Mouse (Mus musculus) 3T3-L1 (cell line): ENCODE results near the gene Gm20696.

ENCODE experiments used
- DNase-seq: peaks from one replicate; pipeline ENCODE4 v3.0.0-alpha.2; 2015; ENCODE audit warnings: low read depth, low spot score

Gene Gm20696

DNA sequence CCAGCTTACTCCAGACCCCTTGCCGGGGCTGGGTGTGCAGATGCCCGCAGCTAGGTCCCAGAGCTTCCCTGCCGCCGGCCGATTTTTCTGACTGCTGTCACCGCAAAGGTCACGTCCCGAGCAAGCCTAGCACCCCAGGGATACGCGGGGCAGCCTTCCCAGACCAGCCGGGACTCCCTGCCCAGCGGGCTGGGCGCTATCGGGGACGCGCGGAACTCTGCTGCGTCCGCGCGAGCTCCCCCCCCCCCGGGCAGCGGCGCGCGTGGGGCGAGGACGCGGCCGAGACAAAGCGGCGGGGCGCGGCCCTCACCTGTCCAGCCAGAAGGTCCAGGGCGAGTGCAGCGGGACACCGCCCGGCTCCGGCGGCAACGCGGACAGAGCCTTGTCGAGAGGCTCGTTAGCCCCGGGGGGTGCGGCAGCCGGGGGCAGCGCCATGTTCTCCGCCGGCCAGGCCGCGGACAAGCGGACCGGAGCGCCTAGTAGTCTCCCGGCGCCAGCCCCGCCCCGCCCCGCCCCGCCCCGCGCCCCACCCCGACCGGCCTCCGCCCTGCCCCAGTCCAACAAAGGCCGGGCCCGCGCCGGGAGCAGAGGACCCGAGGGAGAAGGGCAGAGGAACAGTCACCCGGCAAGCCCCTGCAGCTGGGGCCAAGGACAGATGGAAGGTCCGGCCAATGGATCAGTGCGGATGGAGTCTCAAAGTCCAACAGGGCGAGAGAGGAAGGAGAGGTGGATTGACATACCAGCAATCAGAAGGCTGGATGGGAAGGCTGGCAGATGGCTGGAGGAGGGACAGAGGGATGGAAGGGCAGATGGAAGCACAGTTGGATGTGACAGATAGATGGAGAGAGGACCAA lies at the start of gene Gm20696, which contains the start of gene Eif4e3:
Gene Gm20696 (minus strand): TSS at position 480 of the 854 bp plus-strand sequence.
Gene Eif4e3 (minus strand): TSS at position 454 of the 854 bp plus-strand sequence.
- DNase-seq, result peak; percentile 37

DNA sequence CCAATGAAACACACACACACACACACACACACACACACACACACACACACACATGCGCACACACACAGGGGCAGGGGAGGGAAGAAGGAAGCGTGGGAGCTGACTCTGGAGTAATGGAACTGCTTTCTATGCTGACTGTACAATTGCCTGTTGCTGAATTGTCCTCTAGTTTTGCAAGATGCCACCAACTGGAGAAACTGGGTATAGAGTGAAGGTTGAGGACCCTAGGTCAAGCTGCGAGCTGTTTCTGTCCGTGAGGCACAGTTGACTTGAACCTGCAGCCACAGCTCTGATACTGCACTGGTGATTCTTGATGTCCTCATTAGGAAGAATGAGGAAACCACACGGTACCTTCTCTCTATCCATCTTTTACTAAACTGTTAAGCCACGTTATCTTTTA lies 49.3 kb upstream of the Gm20696 start:
- DNase-seq, result no peak

DNA sequence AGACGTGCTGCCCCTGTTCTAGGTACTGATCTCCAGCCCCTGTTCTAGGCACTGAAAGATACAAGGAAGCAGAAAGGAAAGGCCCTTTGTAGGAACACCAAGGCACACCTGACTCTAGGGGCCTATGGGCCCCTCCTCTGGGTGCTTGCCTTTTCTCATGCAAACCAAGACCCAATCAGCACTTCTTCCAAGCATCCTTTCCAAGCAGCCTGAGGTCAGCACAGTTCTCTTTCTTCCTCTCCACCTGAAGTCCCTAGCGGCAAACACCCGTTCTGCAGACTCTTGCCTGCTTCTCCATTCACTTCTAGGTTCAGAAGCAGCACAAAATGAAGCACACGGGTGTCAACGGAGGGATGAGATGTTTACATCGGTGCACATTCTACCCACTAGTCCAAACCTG lies 48.6 kb upstream of the Gm20696 start:
- no peak for DNase-seq

DNA sequence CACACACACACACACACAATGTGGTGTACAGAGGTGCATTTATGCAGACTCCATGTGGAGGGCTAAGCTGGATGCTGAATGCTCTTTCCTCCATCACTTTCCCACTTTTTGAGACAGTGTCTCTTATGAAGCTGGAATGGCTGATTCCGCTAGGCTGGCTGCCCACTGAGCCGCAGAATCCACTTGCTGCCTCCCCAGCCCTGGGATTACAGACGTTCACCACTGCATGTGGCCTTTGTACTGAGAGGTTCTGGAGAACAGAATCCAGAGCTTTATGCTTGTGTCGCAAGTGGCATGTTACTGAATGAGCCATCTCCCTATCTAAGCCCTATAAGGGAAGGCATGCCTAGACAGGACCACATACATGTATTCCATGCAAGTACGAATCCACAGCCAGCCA lies 46.7 kb upstream of the Gm20696 start:
- DNase-seq, result no peak

DNA sequence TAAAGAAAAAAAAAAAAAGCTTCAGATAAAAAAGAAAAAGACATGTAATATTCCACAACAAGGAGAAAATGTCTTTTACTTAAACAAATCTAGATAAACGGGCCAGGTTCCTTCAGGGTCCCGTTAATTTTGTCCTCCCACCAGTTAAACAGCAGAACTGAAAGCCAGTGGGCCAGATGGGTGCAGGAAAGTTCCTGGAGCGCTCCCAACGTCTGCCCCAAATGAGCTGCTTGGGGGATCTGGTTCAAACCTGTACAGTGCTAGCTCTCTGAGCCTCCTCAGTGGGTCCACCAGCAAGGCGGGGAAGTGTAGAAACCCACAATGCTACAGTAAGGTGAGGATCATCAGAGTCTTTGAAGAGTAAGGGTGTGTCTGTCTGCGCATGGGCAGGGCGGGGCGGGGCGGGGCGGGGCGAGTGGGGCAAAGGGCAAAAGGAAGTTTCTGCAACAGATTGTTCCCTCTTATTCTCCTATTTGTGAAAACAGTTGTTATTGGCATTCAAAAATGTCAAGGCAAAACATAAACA lies 45.0 kb upstream of the Gm20696 start:
- no peak for DNase-seq

DNA sequence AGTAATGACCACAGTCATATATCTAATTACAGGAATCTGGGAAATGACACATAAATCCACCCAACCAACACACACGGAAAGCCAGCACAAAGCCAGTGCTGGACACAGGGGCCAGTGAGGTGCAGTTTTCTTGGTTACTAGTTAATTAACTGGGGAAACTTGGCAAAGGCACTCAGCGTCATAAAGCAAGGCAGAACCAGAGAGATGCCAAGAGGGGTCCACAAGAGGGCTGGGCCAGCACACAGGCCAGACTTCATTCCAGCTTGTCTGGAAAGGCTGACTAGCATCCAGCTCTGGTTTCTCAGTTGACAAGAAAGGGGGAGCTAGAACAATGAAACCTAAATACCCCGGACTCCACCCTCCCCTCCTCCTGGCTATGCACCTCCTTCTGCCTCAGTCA lies 33.9 kb upstream of the Gm20696 start:
- no peak for DNase-seq

DNA sequence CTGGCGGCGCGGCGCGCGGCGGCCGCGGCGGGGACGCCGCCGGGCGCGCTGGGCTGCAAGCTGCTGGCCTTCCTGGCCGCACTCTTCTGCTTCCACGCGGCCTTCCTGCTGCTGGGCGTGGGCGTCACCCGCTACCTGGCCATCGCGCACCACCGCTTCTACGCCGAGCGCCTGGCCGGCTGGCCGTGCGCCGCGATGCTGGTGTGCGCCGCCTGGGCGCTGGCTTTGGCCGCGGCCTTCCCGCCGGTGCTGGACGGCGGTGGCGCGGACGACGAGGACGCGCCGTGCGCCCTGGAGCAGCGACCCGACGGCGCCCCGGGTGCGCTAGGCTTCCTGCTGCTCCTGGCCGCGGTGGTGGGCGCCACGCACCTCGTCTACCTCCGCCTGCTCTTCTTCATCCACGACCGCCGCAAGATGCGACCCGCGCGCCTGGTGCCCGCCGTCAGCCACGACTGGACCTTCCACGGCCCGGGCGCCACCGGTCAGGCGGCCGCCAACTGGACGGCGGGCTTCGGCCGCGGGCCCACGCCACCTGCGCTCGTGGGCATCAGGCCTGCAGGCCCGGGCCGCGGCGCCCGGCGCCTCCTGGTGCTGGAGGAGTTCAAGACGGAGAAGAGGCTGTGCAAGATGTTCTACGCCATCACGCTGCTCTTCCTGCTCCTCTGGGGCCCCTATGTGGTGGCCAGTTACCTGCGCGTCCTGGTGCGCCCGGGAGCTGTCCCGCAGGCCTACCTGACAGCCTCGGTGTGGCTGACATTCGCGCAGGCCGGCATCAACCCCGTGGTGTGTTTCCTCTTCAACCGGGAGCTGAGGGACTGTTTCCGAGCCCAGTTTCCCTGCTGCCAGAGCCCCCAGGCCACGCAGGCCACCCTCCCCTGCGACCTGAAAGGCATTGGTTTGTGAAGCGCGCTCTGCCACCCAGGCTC lies 26.6 kb upstream of the Gm20696 start:
- no peak for DNase-seq

DNA sequence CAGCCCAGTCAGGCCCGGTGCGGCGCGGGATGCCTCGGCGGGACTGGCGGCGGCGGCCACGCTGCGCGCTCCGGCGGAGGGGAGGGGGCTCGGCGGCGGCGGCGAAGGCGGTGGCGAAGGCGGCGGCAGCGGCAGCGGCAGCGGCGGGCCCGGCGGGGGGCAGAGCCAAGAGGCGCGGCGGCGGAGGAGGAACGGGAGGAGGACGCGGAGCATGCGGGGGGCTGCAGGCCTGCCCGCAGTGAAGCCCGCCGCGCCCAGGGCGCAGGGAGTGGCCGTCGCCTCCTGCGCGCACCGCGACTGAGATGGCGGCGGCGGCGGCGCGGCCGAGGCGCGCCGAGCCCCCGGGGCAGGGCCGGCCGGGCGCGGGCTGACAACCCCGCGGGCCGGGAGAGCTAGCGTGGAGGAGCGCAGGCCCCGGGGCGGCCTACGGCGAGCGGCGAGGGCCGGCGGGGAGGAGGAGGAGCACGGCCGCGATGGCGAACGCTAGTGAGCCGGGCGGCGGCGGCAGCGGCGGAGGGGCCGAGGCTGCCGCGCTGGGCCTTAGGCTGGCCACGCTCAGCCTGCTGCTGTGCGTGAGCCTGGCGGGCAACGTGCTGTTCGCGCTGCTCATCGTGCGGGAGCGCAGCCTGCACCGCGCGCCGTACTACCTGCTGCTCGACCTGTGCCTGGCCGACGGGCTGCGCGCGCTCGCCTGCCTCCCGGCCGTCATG lies 25.8 kb upstream of the Gm20696 start, which contains the start of gene Gpr27:
Gene Gpr27 (plus strand): TSS at position 474 of the 710 bp plus-strand sequence.
- DNase-seq, result no peak

DNA sequence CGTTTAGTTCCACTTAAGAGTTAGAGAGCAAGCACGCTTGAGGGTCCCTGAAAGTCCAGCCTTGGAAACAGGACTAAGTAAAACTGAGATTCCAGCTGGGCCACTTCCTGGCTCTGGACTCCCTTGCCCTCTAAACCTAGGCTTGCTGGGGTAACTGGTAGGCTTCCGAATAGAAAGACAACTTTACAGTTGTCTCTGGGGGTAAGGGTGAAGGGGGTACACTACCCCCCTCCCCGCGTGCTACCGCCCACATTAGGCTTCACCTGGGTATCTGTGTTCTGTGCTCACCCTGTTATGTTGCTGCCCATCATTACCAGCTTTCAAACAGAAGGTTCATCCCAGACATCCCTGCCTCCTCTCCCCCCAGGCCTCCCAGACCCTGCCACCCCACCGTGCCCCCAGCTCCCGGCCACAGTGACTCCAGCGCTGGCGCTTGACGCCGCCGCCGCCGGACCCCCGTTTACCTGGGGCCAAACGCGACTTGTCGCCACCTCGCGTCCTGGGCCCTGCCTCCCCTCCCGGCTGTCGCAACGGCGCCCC lies 25.1 kb upstream of the Gm20696 start:
- DNase-seq, result no peak

DNA sequence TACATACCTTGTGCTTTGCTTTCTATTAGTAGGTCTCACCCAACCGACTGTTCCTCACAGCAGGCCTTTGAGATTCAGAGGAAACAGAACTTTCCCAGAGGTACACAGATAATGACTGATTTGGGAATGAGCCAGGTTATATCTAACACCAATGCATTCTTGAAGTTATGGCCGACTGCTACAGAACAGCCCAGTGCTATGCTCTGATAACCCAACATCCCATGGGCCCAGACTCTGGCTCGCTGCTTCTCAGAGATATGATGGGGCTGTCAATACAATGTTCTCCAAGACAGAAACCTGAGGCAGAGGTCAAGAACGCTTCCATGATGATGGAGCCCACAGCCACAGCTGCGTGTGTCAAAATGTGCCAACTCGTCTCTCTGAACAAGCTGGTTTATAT lies 21.9 kb upstream of the Gm20696 start:
- DNase-seq, result no peak

DNA sequence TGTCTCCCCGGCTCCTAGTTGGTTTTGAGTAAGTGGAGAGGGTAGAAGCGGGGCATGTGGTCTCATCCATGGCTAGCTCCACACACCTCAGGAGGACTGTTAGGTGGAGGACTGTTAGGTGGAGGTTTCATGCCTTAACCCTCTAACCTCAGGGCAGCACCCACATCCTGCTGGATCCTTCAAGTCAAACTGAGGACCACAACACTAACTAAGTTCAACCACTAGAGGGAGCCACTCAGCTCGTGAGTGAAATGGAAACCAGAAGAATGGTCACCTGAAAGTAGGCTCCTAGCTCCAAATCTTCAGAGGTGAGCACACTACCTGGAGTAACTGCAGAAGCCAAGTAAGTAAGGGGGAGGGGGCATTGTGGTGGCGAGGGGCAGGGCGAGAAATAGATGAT lies 18.3 kb upstream of the Gm20696 start:
- peak; percentile 47 for DNase-seq

DNA sequence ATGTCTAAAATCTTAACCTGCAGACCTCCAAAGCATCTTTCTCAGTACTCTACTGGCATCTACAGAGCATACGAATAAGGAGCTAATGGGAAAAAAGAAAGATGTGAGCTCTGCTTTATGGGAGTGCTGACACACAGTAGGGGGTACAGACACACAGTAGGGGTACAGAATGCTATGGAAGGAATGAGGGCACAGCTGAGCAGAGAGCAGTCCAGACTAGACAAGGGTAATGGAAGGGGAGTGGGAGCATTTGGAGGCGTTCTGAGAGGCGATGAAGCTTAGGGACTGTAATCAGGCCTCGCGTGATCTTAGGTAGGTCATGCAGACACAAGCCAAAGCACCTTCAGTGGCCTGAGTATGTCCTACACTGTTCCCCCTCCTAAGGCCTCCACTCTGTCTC lies 17.4 kb upstream of the Gm20696 start:
- no peak for DNase-seq

DNA sequence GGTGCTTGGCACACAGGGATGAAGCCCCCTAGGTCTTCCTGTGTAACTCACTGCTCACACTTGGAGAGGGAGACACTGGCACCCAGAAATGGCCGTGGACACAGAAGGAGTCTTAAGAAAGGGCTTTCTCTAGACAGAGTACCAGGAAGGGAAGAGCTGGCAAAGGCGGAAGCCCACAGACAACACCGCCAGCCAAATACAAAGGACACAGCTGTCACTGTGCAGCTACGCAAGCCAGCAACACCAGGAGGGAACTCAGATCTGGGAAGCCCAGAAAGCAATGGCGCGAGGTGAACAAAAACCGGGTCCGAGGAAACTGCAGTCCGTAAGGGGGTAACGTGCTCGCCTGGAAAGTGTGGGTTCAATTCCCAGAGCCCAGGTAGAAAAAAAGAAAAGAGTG lies 11.5 kb upstream of the Gm20696 start:
- DNase-seq, result no peak

DNA sequence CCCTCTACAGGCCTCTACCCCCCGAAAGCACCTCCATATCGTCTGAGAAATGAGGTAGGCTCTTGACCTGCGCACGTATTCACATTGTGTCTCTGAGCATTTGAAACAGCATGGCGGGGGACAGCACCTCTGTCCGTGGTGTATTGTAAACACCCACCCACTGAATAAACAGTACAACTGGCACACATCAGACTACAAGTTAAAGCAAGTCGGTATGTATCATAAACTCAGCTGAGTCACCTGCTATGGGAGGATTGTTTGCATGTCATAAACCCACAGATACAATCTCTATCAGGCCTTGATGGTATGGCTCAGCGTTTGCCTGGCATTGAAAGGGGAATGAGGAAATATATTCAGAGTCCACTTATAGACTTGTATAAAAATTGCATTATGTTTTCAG lies 10.7 kb upstream of the Gm20696 start:
- no peak for DNase-seq

DNA sequence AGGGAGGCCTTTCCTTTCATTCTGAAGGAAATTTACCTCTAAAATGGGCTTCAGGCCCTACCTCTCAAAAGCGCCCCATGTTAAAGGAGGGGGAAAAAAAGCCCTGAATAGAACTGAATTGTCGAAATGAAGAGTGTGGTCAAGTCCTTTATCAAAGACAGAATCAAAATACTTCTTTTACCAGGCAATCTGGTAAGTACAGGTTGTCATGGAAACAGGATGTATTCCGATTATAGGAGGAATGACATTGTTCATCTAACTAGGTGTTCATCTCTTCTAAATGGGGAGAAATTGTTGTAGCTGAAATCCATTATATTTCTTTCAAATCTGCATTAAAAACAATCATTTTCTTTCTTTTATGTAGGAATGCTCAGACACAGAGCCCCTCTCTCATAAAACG lies 7.9 kb upstream of the Gm20696 start:
- DNase-seq, result no peak

DNA sequence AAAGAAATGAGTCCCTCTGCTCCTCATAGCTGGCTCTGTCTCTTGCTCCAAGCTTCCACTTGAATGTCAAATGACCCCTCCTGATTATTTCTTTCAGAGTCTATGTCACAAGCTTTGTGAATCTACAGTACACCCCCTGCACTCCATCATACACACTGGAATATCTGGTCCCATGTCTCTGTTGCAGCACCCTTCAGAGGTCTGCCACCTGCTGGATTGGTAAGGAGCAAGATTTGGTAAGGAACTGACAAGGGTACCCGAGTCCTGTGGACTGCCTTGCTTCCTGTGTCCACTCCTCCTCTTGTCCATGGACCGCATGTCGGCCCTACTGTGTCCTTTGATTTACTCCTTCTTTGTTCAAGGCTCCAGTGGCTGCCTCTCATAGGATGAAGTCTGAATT lies 5.2 kb upstream of the Gm20696 start:
- no peak for DNase-seq

DNA sequence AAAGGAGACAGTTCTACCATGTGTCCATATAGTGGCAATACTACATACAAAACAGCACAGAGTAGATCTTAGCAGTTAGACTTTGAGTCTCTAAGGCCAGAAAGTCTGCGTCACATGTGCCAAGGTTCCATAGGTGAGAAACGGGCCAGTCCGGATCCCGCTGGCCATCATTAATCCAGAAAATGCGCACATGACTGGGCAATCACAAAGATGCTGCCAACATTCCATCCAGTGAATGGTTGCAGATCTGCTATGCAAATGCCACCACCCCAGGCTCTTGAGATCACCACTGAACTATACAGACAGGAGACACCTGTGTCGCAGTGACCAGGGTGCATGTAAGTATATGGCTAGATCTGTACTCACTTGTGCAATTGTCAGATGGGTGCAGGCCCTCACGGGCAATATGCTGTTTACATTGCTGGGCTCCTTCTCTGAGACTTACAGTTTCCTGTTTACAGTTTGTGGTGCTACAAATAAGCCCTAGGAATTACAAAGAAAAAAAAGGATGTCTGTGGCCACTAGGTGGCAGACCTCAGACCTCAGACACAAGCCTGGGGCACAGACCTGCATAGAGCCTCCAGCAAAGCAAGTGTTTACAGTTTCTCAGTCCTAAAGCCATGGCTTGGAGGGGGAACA lies 4.0 kb upstream of the Gm20696 start:
- DNase-seq, result peak; percentile 82

DNA sequence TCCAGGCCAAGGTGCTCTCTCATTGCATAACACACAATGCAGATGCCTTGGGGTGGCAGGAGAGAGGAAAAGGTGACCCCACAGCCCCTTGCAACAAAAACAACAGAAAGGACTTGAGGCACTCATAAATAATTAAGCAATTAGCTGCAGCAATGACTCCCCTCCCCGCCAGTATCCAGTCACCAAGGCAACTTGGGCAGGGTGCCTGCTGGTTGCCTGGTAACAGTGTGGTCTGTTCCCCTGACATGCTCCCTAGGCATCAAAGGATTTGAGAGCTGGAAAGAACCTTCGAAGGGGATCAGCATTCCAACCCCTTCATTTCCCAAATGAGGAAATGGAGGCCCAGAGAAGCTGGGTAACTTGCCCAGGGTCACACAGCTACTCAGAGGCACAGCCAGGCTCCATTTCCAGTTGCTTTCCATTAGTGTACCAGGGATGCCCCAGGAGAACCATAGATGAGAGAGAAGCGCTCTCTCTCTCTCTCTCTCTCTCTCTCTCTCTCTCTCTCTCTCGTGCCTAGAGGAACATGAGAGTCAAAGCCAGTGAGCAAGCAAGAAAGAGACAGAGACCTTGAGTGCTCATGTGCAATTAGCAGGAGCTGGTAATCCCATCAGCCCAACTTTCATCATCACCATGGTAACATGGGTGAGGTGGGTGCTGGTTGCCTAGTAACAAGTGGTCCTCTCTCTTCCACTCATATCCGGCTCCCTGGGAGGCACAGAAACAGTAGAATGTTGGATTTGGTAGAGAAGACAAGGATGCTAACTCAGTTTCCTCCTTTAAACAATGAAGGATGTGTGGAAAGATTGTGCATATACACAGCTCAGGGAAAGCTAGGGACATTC lies 3.1 kb upstream of the Gm20696 start:
- no peak for DNase-seq

DNA sequence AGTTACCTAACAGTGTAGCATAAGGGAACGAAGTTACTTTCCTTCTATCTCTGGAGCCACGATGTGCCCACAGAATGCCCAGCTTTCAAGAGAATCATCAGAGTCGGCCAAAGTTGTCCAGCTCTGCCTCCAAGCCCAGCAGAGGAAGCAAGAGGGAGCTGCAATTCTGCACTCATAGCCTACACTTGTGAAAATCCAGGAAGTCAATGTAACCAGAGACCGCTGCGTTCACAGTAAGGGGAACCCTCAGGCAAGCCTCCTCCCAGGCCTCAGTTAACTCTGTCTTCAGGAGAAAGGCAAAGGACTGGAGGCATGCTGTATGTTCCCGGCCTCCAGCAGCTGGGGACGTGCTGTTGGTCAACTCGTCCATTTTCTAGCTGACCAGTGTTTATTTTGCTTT lies 693 bp upstream of the Gm20696 start:
- no peak for DNase-seq
